Mouse (Mus musculus) heart, postnatal 25 days (tissue): ENCODE data around the gene Ring1. TPM values are rescaled to one million over a fixed set of nuclear protein-coding genes. Genes with fewer than 3 reads are reported as not detected.
A peak's percentile ranks its signal among the peaks of the same experiment; 100 is the strongest.
"Not testable (repeated sequence)": the region's sequence is repeated elsewhere in the genome, so short reads cannot be mapped to it uniquely, and the experiment has no call there.

Experiments
- DNase-seq: peaks from one replicate; pipeline ENCODE4 v3.0.0; 2022; ENCODE audit warnings: low spot score
- intact Hi-C: fragments of 180-260 bp; cut with DNase I; formaldehyde crosslinking; loops from one replicate; pipeline ENCODE4 v1.15.1; 2025
- microRNA-seq: library from miRNA; unstranded; fragments of <30 nt; microRNA quantifications from one replicate; pipeline ENCODE4 v1.2.0, GENCODE M21; 2022
- total RNA-seq, 2 experiments: library from RNA; stranded (reverse); gene quantifications; 2 replicates each; pipeline ENCODE4 v1.2.3; 2021

Gene Ring1
- total RNA-seq, 2 experiments from 2014 or later, result 12.6 to 13.2 TPM

GRCm38 (mm10) chr17:33999341-34000149, 24.9 kb downstream of the Ring1 start:
- intact Hi-C loops, result no loop called here
- no peak for DNase-seq

- DNase-seq, intact Hi-C loops: not testable (repeated sequence)
Observed at GRCm38 (mm10) chr17:33998697-33999096, 25.8 kb downstream of the Ring1 start.

DNA sequence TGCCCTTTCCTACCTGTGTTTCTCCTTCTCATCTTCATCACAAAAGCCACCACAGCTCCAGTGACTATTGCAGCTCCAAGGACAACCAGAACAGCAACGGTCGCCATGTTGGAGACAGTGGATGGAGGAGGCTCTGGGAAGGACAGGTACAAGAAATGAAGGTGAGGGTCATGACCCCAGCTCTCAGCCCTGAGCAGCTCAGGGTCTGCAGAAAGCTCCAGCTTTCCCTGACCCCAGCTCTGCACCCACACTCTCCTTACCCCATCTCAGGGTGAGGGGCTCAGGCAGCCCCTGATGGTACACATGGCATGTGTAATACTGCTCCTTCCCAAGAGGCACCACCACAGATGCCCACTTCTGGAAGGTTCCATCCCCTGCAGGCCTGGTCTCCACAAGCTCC, 27.5 kb downstream of the Ring1 start:
- intact Hi-C loops, result not testable (repeated sequence)

GRCm38 (mm10) chr17:33995651-33996050, 28.8 kb downstream of the Ring1 start:
- intact Hi-C loops, result no loop called here
- DNase-seq, result no peak

More for the DNA sequence above, 27.5 kb downstream of the Ring1 start:
- DNase-seq, result not testable (repeated sequence)

- DNase-seq, result no peak
- intact Hi-C loops, result no loop called here
Observed at GRCm38 (mm10) chr17:33994959-33995358, 29.5 kb downstream of the Ring1 start.

DNA sequence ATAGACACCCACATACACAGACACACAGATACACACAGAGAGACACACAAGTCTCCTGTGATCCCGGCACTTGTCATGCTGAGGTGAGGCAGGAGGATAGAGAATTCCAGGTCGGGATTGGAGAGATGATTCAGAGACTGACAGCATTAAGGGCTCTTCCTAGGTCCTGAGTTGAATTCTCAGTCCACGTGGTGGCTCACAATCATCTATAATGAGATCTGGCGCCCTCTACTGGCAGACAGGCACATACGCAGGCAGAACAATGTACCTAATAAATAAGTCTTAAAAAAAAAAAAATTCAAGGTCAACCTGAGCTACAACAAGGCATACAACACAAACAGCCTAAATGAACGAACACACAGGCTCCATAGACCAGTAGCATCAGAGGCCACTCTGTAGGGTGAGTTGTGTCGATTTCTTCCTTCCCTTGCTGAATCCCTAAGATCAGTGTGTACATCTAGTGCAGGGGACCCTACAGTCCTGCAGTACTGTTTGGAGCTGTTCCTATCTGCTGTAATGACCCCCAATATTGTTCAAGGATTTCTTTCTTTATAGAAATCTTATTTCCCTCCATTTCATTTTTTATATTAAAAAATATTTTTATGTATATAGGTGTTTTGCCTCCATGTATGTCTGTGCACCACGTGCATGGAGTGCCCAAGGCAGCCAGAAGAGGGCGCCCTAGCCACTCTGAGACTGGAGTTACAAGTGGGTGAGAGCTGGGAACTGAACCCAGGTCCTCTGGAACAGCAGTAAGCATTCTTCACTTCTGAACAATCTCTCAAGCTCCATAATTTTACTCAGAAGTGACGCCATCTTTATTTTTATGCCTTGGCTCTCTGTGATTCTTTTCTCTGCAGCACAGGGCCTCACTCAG, 32.5 kb downstream of the Ring1 start:
- no peak for DNase-seq
- intact Hi-C loops, result no loop called here

- intact Hi-C loops, result loop anchor here (2.0 kb wide), 1 partner anchor 13 kb away; no protein-coding TSS in a partner anchor
- not testable (repeated sequence) for DNase-seq
Observed at GRCm38 (mm10) chr17:33982136-33982535, 42.3 kb downstream of the Ring1 start.

- peak; percentile 83 for DNase-seq
- intact Hi-C loops, result not testable (repeated sequence)
Observed at GRCm38 (mm10) chr17:33981192-33981909, 43.1 kb downstream of the Ring1 start.

GRCm38 (mm10) chr17:33980181-33981035, 44.1 kb downstream of the Ring1 start:
- intact Hi-C loops, result no loop called here
- no peak for DNase-seq

GRCm38 (mm10) chr17:33979512-33980050, 44.9 kb downstream of the Ring1 start:
- DNase-seq, result no peak
- intact Hi-C loops, result no loop called here

GRCm38 (mm10) chr17:33978631-33979031, 45.8 kb downstream of the Ring1 start:
- intact Hi-C loops, result no loop called here
- peak; percentile 78 for DNase-seq

DNA sequence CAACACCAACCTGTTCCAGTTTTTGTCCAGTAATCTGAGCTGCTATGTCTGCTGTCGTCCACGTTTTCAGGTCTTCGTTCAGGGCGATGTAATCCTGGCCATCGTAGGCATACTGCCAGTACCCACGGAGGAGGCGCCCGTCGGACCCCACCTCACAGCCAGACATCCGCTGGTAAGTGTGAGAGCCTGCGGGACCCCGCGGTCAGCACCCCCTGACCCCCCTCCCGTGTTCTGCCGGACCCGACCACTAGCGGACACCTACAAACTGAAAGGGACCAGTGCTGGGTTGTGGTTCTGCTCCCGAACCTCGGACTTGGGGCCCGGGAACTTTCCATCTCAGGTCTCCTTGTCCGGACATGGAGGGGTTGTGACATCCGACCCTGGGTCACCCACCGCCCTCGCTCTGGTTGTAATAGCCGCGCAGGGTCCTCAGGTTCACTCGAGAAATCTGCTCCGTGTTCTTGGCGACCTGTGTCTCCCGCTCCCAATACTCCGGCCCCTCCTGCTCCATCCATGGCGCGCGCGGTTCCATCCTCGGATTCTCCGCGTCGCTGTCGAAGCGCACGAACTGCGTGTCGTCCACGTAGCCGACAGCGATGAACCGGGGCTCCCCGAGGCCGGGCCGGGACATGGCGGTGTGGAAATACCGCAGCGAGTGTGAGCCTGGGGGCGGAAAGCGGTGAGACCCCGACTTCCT, 46.5 kb downstream of the Ring1 start:
- intact Hi-C loops, result no loop called here
- DNase-seq, result no peak

DNA sequence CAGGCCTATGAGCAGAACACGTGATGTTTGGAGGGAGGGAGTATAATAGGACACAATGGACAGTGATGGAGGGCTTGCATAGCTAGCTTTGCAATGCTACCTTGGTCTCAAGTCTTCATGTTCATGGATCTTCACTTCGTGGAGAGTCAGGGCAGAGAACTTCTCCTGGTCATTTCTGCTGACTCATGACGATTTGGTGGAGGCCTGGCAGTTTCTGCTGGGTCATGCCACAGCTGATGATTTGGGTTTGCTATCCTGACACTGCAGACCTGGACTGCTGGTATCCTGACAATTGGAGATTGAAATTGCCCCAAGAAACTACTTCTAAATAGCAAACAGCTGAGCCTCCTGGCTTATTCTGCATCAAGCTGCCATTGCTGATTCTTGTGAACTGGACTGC, 50.9 kb downstream of the Ring1 start:
- intact Hi-C loops, result no loop called here
- no peak for DNase-seq

DNA sequence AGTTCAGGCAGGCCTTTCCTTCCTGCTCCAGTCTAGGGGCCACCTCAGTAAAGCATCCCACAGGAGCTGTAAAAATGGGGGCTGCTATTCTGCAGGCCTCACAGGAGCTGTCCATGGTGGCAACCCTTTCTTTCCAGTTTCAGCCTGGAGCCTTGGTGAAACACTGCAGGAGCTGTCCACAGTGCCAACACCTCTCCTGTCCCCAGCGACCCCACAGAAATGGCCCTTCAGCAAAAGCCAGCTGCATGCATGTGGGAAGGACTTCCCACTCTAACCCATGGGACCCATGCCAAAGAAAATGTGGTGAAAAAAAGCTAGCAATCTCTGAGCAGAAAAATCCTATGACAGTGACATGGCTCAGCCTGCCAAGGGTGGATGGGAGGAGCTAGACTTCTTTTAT, 51.8 kb downstream of the Ring1 start:
- no peak for DNase-seq
- intact Hi-C loops, result no loop called here

Small RNA genes lying within 50 kb of the gene (microRNA-seq; reads per million reads assigned to microRNA genes)
- gene Mir219a-1 (not detected), gene Mir219c (not detected)

Other genes with a start within 250 kb of the Ring1 start
- 10 to 100 TPM in 1 of 2 experiments, 1 to 10 TPM in 1; 8.4 to 21.7 TPM for gene Angptl4, start 242.8 kb downstream of the Ring1 start, total RNA-seq
- 10 to 100 TPM; 55.0 to 69.3 TPM for gene Kank3, start 214.2 kb downstream of the Ring1 start, total RNA-seq
- 100 to 1,000 TPM; 707 to 763 TPM for gene Rps28, start 200.1 kb downstream of the Ring1 start, total RNA-seq
- gene Ndufa7, start 200.1 kb downstream of the Ring1 start, total RNA-seq, result 100 to 1,000 TPM; 599 to 648 TPM
- gene Cd320, start 181.6 kb downstream of the Ring1 start, total RNA-seq, result 10 to 100 TPM; 30.6 to 31.9 TPM
- gene Gm7029, start 150.8 kb downstream of the Ring1 start, total RNA-seq, result not detected
- gene Kifc1, start 134.0 kb downstream of the Ring1 start, total RNA-seq, result 1 to 10 TPM; 1.4 to 1.8 TPM
- gene Platr17, start 119.5 kb downstream of the Ring1 start, total RNA-seq, result not detected
- gene Daxx, start 115.3 kb downstream of the Ring1 start, total RNA-seq, result 10 to 100 TPM; 14.3 to 17.5 TPM
- gene Tapbp, start 108.8 kb downstream of the Ring1 start, total RNA-seq, result 100 to 1,000 TPM in 1 of 2 experiments, 10 to 100 TPM in 1; 93.5 to 104 TPM
- gene Zbtb22, start 108.8 kb downstream of the Ring1 start, total RNA-seq, result 10 to 100 TPM; 15.5 to 19.4 TPM
- 10 to 100 TPM; 38.2 to 44.6 TPM for gene Rgl2, start 95.1 kb downstream of the Ring1 start, total RNA-seq
- 10 to 100 TPM; 70.7 to 77.3 TPM for gene Pfdn6, start 84.3 kb downstream of the Ring1 start, total RNA-seq
- 10 to 100 TPM in 1 of 2 experiments, 1 to 10 TPM in 1; 9.3 to 10.2 TPM for gene Wdr46, start 84.0 kb downstream of the Ring1 start, total RNA-seq
- 1 to 10 TPM; 1.7 to 1.9 TPM for gene B3galt4, start 73.2 kb downstream of the Ring1 start, total RNA-seq
- 10 to 100 TPM; 39.2 to 39.4 TPM for gene Vps52, start 68.9 kb downstream of the Ring1 start, total RNA-seq
- 100 to 1,000 TPM; 408 to 435 TPM for gene Rps18, start 68.7 kb downstream of the Ring1 start, total RNA-seq
- 10 to 100 TPM; 59.9 to 88.2 TPM for gene H2-K1, start 24.3 kb downstream of the Ring1 start, total RNA-seq
- 100 to 1,000 TPM in 1 of 2 experiments, 10 to 100 TPM in 1; 98.1 to 100 TPM for gene H2-Ke6, start 3.4 kb upstream of the Ring1 start, total RNA-seq
- 10 to 100 TPM; 60.4 to 61.3 TPM for gene Slc39a7, start 7.0 kb upstream of the Ring1 start, total RNA-seq
- 10 to 100 TPM; 40.5 to 42.1 TPM for gene Rxrb, start 7.1 kb upstream of the Ring1 start, total RNA-seq
- 1 to 10 TPM; 1.1 to 2.2 TPM for gene Col11a2, start 14.8 kb upstream of the Ring1 start, total RNA-seq
- gene H2-Oa, start 67.7 kb upstream of the Ring1 start, total RNA-seq, result not detected
- gene H2-DMa, start 94.9 kb upstream of the Ring1 start, total RNA-seq, result 1 to 10 TPM; 3.7 to 4.5 TPM
- gene Brd2, start 98.0 kb upstream of the Ring1 start, total RNA-seq, result 10 to 100 TPM; 72.9 to 75.8 TPM
- gene H2-DMb2, start 118.6 kb upstream of the Ring1 start, total RNA-seq, result 1 to 10 TPM in 1 of 2 experiments, under 1 TPM in 1; 0.91 to 1.6 TPM
- 1 to 10 TPM; 1.1 to 1.3 TPM for gene H2-DMb1, start 128.4 kb upstream of the Ring1 start, total RNA-seq
- gene Tap1, start 162.9 kb upstream of the Ring1 start, total RNA-seq, result 1 to 10 TPM; 3.9 to 5.5 TPM
- 1 to 10 TPM; 5.4 to 8.5 TPM for gene Psmb9, start 163.1 kb upstream of the Ring1 start, total RNA-seq
- 10 to 100 TPM in 1 of 2 experiments, 1 to 10 TPM in 1; 9.7 to 11.8 TPM for gene Psmb8, start 173.0 kb upstream of the Ring1 start, total RNA-seq
- 10 to 100 TPM; 21.2 to 22.0 TPM for gene Tap2, start 178.8 kb upstream of the Ring1 start, total RNA-seq
- gene H2-Ob, start 214.2 kb upstream of the Ring1 start, total RNA-seq, result 1 to 10 TPM in 1 of 2 experiments, under 1 TPM in 1; 0.70 to 1.5 TPM
- 10 to 100 TPM in 1 of 2 experiments, 1 to 10 TPM in 1; 9.2 to 12.6 TPM for gene H2-Ab1, start 233.0 kb upstream of the Ring1 start, total RNA-seq